Mouse (Mus musculus) liver, embryonic 11.5 days (tissue): ENCODE results near the gene Gale. TPM values are rescaled to one million over a fixed set of nuclear protein-coding genes. Genes with fewer than 3 reads are reported as not detected.

Experiments used
- ATAC-seq: fragments of 200-750 bp; cut with Nextera tagmentation; replicated peaks from 2 replicates; pipeline ENCODE4 v1.8.0; 2017; ENCODE audit warnings: moderate number of reproducible peaks, mild to moderate bottlenecking, moderate TSS enrichment, moderate library complexity; ENCODE audit not compliant: low FRiP score
- DNase-seq: peaks from one replicate; pipeline ENCODE4 v3.0.0-alpha.2; 2017; ENCODE audit warnings: low spot score
- H3K27ac ChIP-seq: fragments of 300-500 bp; sonication (generic); 2 replicates; pipeline ENCODE4 v1.5.1; 2014; ENCODE audit warnings: mild to moderate bottlenecking, low read depth, low read length, control low read depth
- H3K27me3 ChIP-seq: fragments of 300-500 bp; sonication (generic); replicated peaks from 2 replicates; pipeline ENCODE4 v1.6.1; 2014; ENCODE audit warnings: low read length, mixed read lengths; ENCODE audit not compliant: control insufficient read depth, insufficient read depth
- H3K36me3 ChIP-seq: fragments of 300-500 bp; sonication (generic); 2 replicates; pipeline ENCODE4 v1.6.1; 2014; ENCODE audit warnings: mild to moderate bottlenecking, low read length, moderate library complexity, mixed read lengths; ENCODE audit not compliant: control insufficient read depth, insufficient read depth
- H3K4me1 ChIP-seq: fragments of 300-500 bp; sonication (generic); replicated peaks from 2 replicates; pipeline ENCODE4 v1.6.1; 2014; ENCODE audit warnings: low read length, mixed read lengths; ENCODE audit not compliant: control insufficient read depth, insufficient read depth
- H3K4me2 ChIP-seq: fragments of 300-500 bp; sonication (generic); 2 replicates; pipeline ENCODE4 v1.6.1; 2014; ENCODE audit warnings: mild to moderate bottlenecking, control low read depth, moderate library complexity
- H3K4me3 ChIP-seq: fragments of 300-500 bp; sonication (generic); 2 replicates; pipeline ENCODE4 v1.5.1; 2014; ENCODE audit warnings: low read depth, low read length, control low read depth
- H3K9ac ChIP-seq: fragments of 300-500 bp; sonication (generic); 2 replicates; pipeline ENCODE4 v1.6.1; 2014; ENCODE audit warnings: low read depth, low read length, control low read depth
- H3K9me3 ChIP-seq: fragments of 300-500 bp; sonication (generic); 2 replicates; pipeline ENCODE4 v1.6.1; 2016; ENCODE audit warnings: low read length, inconsistent platforms, mixed read lengths; ENCODE audit not compliant: control insufficient read depth
- WGBS: fragments of 180-500 bp; shearing (Covaris S2); extraction: QIAGEN DNeasy Blood & Tissue Kit; methylation state at CpG from one replicate; pipeline ENCODE4 v1.1.7; 2014; 5-methylcytosine and 5-hydroxymethylcytosine counted together
- polyA plus RNA-seq: library from polyadenylated mRNA; unstranded; fragments of >200 nt; fragmentation: Nextera tagmentation; extraction: Ambion mirVana; gene quantifications from 2 replicates; pipeline ENCODE4 v1.2.1, GENCODE M21; 2014

The Gale gene
- polyA plus RNA-seq, 1 experiment from 2014 or later, result 49.8 TPM

DNA sequence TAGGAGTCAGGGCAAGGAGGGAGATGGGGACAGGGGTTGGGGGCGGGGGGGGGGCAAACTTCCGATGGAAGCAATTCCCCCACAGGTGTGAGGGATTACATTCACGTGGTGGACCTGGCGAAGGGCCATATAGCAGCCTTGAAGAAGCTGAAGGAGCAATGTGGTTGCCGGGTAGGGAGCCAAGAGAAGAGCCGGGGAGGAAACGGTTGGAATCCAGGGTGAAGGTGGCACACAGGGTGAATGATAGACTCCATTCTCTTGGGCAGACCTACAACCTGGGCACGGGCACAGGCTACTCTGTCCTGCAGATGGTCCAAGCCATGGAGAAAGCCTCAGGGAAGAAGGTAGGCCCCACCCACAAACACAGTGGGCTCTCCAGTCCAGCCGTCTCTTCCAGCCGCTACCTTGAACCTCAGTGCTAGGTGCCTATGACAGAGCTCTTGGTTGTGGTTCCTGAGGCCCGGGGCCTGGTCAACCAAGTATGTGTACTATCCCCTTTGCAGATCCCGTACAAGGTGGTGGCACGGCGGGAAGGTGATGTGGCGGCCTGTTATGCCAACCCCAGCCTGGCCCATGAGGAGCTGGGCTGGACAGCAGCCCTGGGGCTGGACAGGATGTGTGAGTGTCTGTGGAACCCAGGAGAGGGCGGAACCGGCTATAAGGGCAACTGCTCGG, 3.7 kb downstream of the Gale start:
- DNase-seq, result no peak
- H3K36me3 ChIP-seq, result peaks cover 17% of the 10 kb centered on the region; the same call in 1 of the 2 replicates
- H3K4me3 ChIP-seq, result no peak overlapping the region
- no peak overlapping the region for H3K27ac ChIP-seq
- H3K9ac ChIP-seq, result no peak overlapping the region
- ATAC-seq, result no peak
- peaks cover 29% of the 10 kb centered on the region for H3K4me1 ChIP-seq
- H3K4me2 ChIP-seq, result no peak overlapping the region
- WGBS, result 88% methylated on average over 18 of the region's 18 CpGs
- H3K9me3 ChIP-seq, result no peaks in the 10 kb centered on the region
- no peaks in the 10 kb centered on the region for H3K27me3 ChIP-seq

GRCm38 (mm10) chr4:135968271-135968869, 4.8 kb downstream of the Gale start:
- DNase-seq (no peak), ATAC-seq (no peak)
- 76% methylated on average over 19 of the region's 19 CpGs for WGBS
- H3K36me3 ChIP-seq, result peaks cover 17% of the 10 kb centered on the region; the same call in 1 of the 2 replicates
- H3K4me1 ChIP-seq, result peaks cover 28% of the 10 kb centered on the region
- H3K4me2 ChIP-seq, result no peak overlapping the region
- H3K27ac ChIP-seq, result no peak overlapping the region
- H3K4me3 ChIP-seq, result no peak overlapping the region
- no peak overlapping the region for H3K9ac ChIP-seq
- no peaks in the 10 kb centered on the region for H3K9me3 ChIP-seq
- H3K27me3 ChIP-seq, result no peaks in the 10 kb centered on the region

- Histone ChIP-seq H3K36me3 (peaks cover 17% of the 10 kb centered on the region; the same call in 1 of the 2 replicates), H3K4me3 (no peak overlapping the region), H3K4me1 (peaks cover 27% of the 10 kb centered on the region), H3K4me2 (no peak overlapping the region), H3K9ac (no peak overlapping the region), H3K9me3 (no peaks in the 10 kb centered on the region), H3K27me3 (no peaks in the 10 kb centered on the region), H3K27ac (no peak overlapping the region)
- no peak for ATAC-seq
- 90% methylated on average over 13 of the region's 13 CpGs for WGBS
- DNase-seq, result no peak
Measured at GRCm38 (mm10) chr4:135969070-135969750, 5.7 kb downstream of the Gale start.

- no peak overlapping the region for H3K4me3 ChIP-seq
- peaks cover 24% of the 10 kb centered on the region; the same call in 1 of the 2 replicates for H3K36me3 ChIP-seq
- 89% methylated on average over 11 of the region's 11 CpGs for WGBS
- no peaks in the 10 kb centered on the region for H3K27me3 ChIP-seq
- no peak for DNase-seq
- H3K9me3 ChIP-seq, result no peaks in the 10 kb centered on the region
- 0 out of 2 replicates have a peak overlapping the region, but pooled peaks have one; percentile 8 for H3K4me2 ChIP-seq
- no peak for ATAC-seq
- no peak overlapping the region for H3K9ac ChIP-seq
- H3K27ac ChIP-seq, result no peak overlapping the region
- H3K4me1 ChIP-seq, result peaks cover 18% of the 10 kb centered on the region
Measured at GRCm38 (mm10) chr4:135970585-135970984, 7.1 kb downstream of the Gale start.

DNA sequence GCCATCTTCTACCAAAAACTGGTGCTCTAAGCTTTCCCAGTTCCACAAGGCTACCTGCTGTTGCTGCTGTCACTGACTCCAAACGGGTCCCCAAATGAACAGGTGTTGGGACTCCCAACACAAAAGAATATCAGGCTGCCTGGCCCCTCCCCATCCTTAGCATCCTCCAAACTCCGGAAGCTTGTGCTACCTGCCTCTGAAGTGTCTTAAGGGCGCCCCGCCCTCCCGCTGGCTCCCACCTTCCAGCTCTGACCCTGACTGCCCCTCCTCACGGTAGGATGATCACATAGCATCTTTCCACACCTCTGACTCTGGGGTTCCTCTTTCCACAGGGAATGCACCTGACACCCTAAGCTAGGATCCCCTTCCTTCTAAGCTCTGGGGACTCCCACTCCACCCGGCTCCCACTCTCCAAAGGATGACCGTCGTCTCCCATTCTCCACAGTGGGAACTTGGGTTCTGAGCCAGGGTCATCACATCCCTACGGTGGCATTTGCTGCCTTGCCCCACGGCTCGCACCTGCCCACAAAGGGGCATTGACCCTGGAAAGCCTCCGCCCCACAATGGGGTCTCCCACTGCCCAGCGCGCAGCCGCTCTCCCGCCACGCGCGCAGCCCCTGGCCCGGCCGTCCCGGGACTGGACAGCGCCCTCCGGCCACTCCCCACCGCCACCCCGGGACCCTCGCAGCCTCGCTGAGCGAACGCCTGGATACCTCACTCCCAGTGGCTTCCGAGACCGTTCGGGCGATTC, 8.5 kb downstream of the Gale start:
- Histone ChIP-seq H3K9ac (peak overlapping the region; percentile 76), H3K9me3 (no peaks in the 10 kb centered on the region), H3K4me1 (peaks cover 18% of the 10 kb centered on the region), H3K36me3 (peaks cover 32% of the 10 kb centered on the region), H3K27ac (no peak overlapping the region; the same call in 1 of the 2 replicates), H3K4me2 (peak overlapping the region; percentile 78), H3K4me3 (peak overlapping the region; percentile 83), H3K27me3 (no peaks in the 10 kb centered on the region)
- ATAC-seq (peak; percentile 30), DNase-seq (no peak)
- under 1% methylated on average over 35 of the region's 35 CpGs for WGBS

GRCm38 (mm10) chr4:135972556-135972906, 9.0 kb downstream of the Gale start, which contains the start of gene Lypla2:
Gene Lypla2, minus strand, starts transcription at chr4:135972626.
- Histone ChIP-seq H3K27ac (no peak within 1 kb of the TSS; the same call in 1 of the 2 replicates), H3K4me2 (peak within 1 kb of the TSS; percentile 78), H3K36me3 (peaks cover 32% of the 10 kb centered on the region), H3K9ac (peak within 1 kb of the TSS; percentile 76), H3K9me3 (no peaks in the 10 kb centered on the region), H3K4me1 (peaks cover 18% of the 10 kb centered on the region), H3K27me3 (no peaks in the 10 kb centered on the region), H3K4me3 (peak within 1 kb of the TSS; percentile 83)
- DNase-seq, result peak; percentile 82
- ATAC-seq, result peak; percentile 77
- WGBS, result 2% methylated on average over 19 of the region's 19 CpGs

DNA sequence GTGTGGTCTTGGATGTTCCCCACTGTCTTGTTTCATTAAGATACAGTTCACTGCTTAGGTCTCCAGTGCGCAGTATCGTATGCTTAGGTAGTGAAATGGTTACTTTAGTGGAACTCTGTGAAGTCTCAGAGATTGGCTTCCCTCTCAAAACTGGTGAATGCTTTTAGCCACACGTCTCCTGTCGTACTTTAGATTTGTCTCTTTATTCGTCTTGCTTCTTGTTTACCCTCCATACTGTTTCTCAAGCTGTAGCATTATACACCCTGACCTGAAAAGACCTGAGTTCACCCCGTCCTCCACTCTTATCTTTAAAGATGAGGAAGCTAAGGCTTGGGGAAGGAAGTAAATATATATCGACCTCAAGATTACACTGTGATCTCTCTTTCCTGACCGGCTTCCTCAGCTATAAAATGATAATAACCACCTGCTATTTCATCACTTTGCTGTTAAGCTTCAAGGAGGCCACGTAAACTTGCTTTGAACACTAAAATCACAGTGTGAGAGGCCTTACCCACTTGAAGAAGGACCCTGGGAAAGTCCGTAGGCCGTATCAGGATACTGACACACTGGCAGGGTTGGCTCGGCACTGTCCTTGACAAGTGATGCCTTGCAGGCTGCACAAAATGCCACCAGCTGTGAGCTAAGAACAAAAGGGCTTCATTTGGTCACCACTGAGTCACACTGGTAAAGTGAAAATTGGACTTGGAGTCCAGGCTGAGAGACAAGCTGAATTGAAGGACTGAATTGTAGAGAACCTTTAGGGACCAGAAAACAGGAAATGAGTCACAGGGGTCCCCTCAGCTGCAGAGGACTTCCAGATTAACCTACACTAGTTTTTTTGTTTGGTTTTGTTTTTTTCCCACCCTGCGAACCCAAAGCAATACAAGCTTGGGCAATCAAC, 9.6 kb downstream of the Gale start:
- DNase-seq (no peak), ATAC-seq (no peak)
- 44% methylated on average over 13 of the region's 13 CpGs for WGBS
- H3K36me3 ChIP-seq, result peaks cover 27% of the 10 kb centered on the region
- peak overlapping the region; percentile 76; the same call in 1 of the 2 replicates for H3K9ac ChIP-seq
- peaks cover 18% of the 10 kb centered on the region for H3K4me1 ChIP-seq
- no peaks in the 10 kb centered on the region for H3K27me3 ChIP-seq
- no peaks in the 10 kb centered on the region for H3K9me3 ChIP-seq
- H3K4me3 ChIP-seq, result peak overlapping the region; percentile 83
- H3K4me2 ChIP-seq, result peak overlapping the region; percentile 78
- H3K27ac ChIP-seq, result no peak overlapping the region
